In the genomic region with DNA sequence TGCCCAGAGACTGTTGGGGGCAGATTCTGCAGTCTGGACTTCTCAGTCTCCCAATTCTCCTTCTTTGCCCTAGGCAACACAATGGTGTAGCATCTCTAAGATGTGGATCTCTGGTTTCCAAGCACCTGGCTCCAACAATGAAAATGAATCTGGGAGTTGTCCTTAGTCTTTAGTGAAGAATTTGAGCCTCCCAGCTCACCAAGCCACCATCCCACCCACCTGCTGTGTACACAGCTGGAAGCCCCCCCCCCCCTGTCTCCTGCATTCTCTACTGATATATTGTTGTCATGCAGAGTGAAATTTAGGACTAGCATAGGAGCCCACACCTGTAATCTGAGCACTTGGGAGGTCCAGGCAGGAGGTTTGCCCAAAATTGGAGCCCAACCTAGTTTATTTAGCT, we compare ENCODE assay signal across 27 mouse cellular contexts. TPM values are rescaled to one million over a fixed set of nuclear protein-coding genes. Genes with fewer than 3 reads are reported as not detected.
DNase-seq lines count a peak whose midpoint lies in the region; ATAC-seq and TF ChIP-seq lines count a peak whose summit lies in the region.
"Had no signal": no experiment of that assay in that cellular context is flagged by ENCODE, and none has a peak within 500 bp of the region (broad histone marks: within the 10 kb centered on the region; RNA-seq: fewer than 3 reads in every experiment).

No protein-coding gene starts in this region.

- no peak overlapping the region for H3K27ac ChIP-seq in kidney, embryonic 14.5 days (ENCODE audit: low read depth, low read length)
- H3K27ac ChIP-seq in ES-Bruce4 (ENCODE audit: insufficient read depth, low read length) = no peak overlapping the region
- H3K27ac ChIP-seq in ES-E14 (ENCODE audit: insufficient read depth, low read depth, low read length, poor library complexity, severe bottlenecking) = no peak overlapping the region
- H3K27ac ChIP-seq: embryonic facial prominence, embryonic 13.5 days; embryonic facial prominence, embryonic 15.5 days; forebrain, embryonic 10.5 days; forebrain, embryonic 12.5 days had no signal

- H3K27me3 ChIP-seq in kidney, embryonic 14.5 days (ENCODE audit: control insufficient read depth, insufficient read depth, low read length) = no peaks in the 10 kb centered on the region
- H3K27me3 ChIP-seq in ES-Bruce4 (ENCODE audit: control insufficient read depth, insufficient read depth, low read length, poor library complexity, severe bottlenecking) = no peaks in the 10 kb centered on the region
- H3K27me3 ChIP-seq: CH12.LX; embryonic facial prominence, embryonic 13.5 days; embryonic facial prominence, embryonic 15.5 days; forebrain, embryonic 12.5 days had no signal

- TF ChIP-seq EP300 in ES-Bruce4 (IDR thresholded peaks at IDR 0.05; ENCODE audit: insufficient read depth, low read depth, low read length) = peak; percentile 69; the same call in 1 of the 2 replicates

- H3K36me3 ChIP-seq in kidney, embryonic 14.5 days (ENCODE audit: control insufficient read depth, insufficient read depth, low read length) = no peaks in the 10 kb centered on the region
- H3K36me3 ChIP-seq in ES-Bruce4 (ENCODE audit: control insufficient read depth, insufficient read depth, low read length, poor library complexity, severe bottlenecking) = no peaks in the 10 kb centered on the region
- no peaks in the 10 kb centered on the region for H3K36me3 ChIP-seq in ES-E14 (ENCODE audit: control insufficient read depth, insufficient read depth, low read length, poor library complexity, severe bottlenecking)
- H3K36me3 ChIP-seq: embryonic facial prominence, embryonic 13.5 days; embryonic facial prominence, embryonic 15.5 days; forebrain, embryonic 10.5 days; forebrain, embryonic 12.5 days had no signal

- H3K9me3 ChIP-seq in kidney, embryonic 14.5 days (ENCODE audit: control insufficient read depth, low read length) = no peaks in the 10 kb centered on the region
- H3K9me3 ChIP-seq in ES-Bruce4 (replicated peaks; ENCODE audit: control insufficient read depth, insufficient read depth, low read length, poor library complexity, severe bottlenecking) (no peaks in the 10 kb centered on the region), ES-E14 (ENCODE audit: control insufficient read depth, insufficient read depth, low read depth, low read length) (no peaks in the 10 kb centered on the region)
- H3K9me3 ChIP-seq: embryonic facial prominence, embryonic 13.5 days; embryonic facial prominence, embryonic 15.5 days; forebrain, embryonic 10.5 days; forebrain, embryonic 12.5 days had no signal

- ATAC-seq in kidney, embryonic 14.5 days (ENCODE audit: low FRiP score, low TSS enrichment) = 0 out of 2 replicates have a peak, but pooled peaks have one; percentile 39
- ATAC-seq in granulocyte monocyte progenitor cell, adult 5-6 weeks (replicated peaks; ENCODE audit: poor library complexity, severe bottlenecking) = no peak
- ATAC-seq: CD4-positive, CD25-positive, alpha-beta regulatory T cell, adult 4 months; forebrain, embryonic 14.5 days; forebrain, embryonic 16.5 days had no signal

- H3K4me1 ChIP-seq in kidney, embryonic 14.5 days (ENCODE audit: control insufficient read depth, insufficient read depth, low read length) = 0 out of 2 replicates have a peak, but pooled peaks cover 3% of the 10 kb centered on the region
- H3K4me1 ChIP-seq in ES-Bruce4 (ENCODE audit: control insufficient read depth, insufficient read depth, low read length) (peaks cover 2% of the 10 kb centered on the region), ES-E14 (ENCODE audit: control insufficient read depth in 2 of 2, insufficient read depth in 2 of 2, low read length in 2 of 2, poor library complexity in 1 of 2) (peaks cover 0 to 4% of the 10 kb centered on the region in 2 experiments; a peak in 2 of 4 replicates)
- H3K4me1 ChIP-seq: forebrain, embryonic 12.5 days had no signal

- no peak overlapping the region for H3K9ac ChIP-seq in kidney, embryonic 14.5 days (ENCODE audit: low read depth, low read length)
- H3K9ac ChIP-seq in ES-Bruce4 (ENCODE audit: low read depth, poor library complexity, severe bottlenecking) (no peak overlapping the region), ES-E14 (ENCODE audit: insufficient read depth, low read depth, low read length, poor library complexity, severe bottlenecking) (no peak overlapping the region)
- H3K9ac ChIP-seq: embryonic facial prominence, embryonic 13.5 days; embryonic facial prominence, embryonic 15.5 days; forebrain, embryonic 12.5 days had no signal

- H3K4me2 ChIP-seq in kidney, embryonic 14.5 days (replicated peaks; ENCODE audit: low read depth, low read length) = no peak overlapping the region
- H3K4me2 ChIP-seq: embryonic facial prominence, embryonic 13.5 days; embryonic facial prominence, embryonic 15.5 days; forebrain, embryonic 12.5 days had no signal

- DNase-seq in kidney, postnatal 36 days = no peak
- peak; percentile 77 for DNase-seq in ES-E14 (ENCODE audit: low read depth, low spot score)
- peak; percentile 97 for DNase-seq in ZHBTc4 (ENCODE audit: low read depth, low spot score)
- no peak for DNase-seq in thymus, postnatal 36 days
- DNase-seq: adrenal gland, adult 2 months; adrenal gland, postnatal 10 days; adrenal gland, postnatal 25 days; B cell, adult 2 months; cerebellum, adult 11 months; cerebellum, adult 18-20 months; cerebellum, adult 8-10 months; cerebellum, adult 9-11 months; cerebellum, postnatal 14 days; cerebellum, postnatal 36 days; embryo, embryonic 11 days had no signal

- no peak for TF ChIP-seq POLR2A in ES-Bruce4 (IDR thresholded peaks at IDR 0.05; ENCODE audit: insufficient read depth, low read length)

- in situ Hi-C loops in ES-E14 (cut with MboI; ENCODE audit: low sequenced_read_pairs in 2 of 2, unreplicated experiment in 2 of 2) = no loop called here

- TF ChIP-seq CTCF in ES-Bruce4 (IDR thresholded peaks at IDR 0.05; ENCODE audit: low read depth, low read length) = no peak

- H3K4me3 ChIP-seq in kidney, embryonic 14.5 days (ENCODE audit: low read length) = no peak overlapping the region
- H3K4me3 ChIP-seq in ES-Bruce4 (ENCODE audit: low read depth, low read length) (no peak overlapping the region), ES-E14 (ENCODE audit: insufficient read depth in 1 of 2, low read depth in 1 of 2, low read length in 2 of 2, poor library complexity in 1 of 2, severe bottlenecking in 1 of 2) (no peak overlapping the region)
- H3K4me3 ChIP-seq: embryonic facial prominence, embryonic 13.5 days; embryonic facial prominence, embryonic 15.5 days; erythroblast, embryonic 14.5 days; forebrain, embryonic 10.5 days; forebrain, embryonic 12.5 days had no signal

TF ChIP-seq in ES-E14, 5 proteins besides CTCF, POLR2A, EP300 and RAD21:
- TF ChIP-seq CHD2 (IDR thresholded peaks at IDR 0.05; ENCODE audit: low read depth, low read length) = no peak
- TF ChIP-seq ZNF384 (IDR thresholded peaks at IDR 0.05; ENCODE audit: low read depth, low read length) = no peak
- no peak for TF ChIP-seq ZC3H11A (IDR thresholded peaks at IDR 0.05; ENCODE audit: borderline replicate concordance, low read depth, low read length)
- TF ChIP-seq HCFC1 (IDR thresholded peaks at IDR 0.05; ENCODE audit: borderline replicate concordance, insufficient read depth, low read length) = no peak
- TF ChIP-seq MAFK (IDR thresholded peaks at IDR 0.05; ENCODE audit: insufficient read depth, low read depth, low read length) = no peak
TF ChIP-seq in ES-E14: peak in this region for 0.

RNA-seq across cellular contexts. Expression of a gene that starts 14.2 kb away (rescaled TPM):
- polyA plus RNA-seq in kidney, embryonic 14.5 days (2014; fragmentation: Nextera tagmentation; extraction: Ambion mirVana) = 41.6 and 57.7 TPM in 2 replicates
- 5.6 and 11.5 TPM in 2 replicates for polyA plus RNA-seq in ES-Bruce4 (2011; ENCODE audit: insufficient read depth, insufficient read length, low read depth, missing spikeins)
- total RNA-seq in ES-E14 (2012; rRNA removed) = 41.0 and 45.6 TPM in 2 replicates
- total RNA-seq in granulocyte monocyte progenitor cell, adult 5-6 weeks (2014; fragmentation: Nextera tagmentation) = 25.6 and 48.0 TPM in 2 replicates
- 20.4 and 32.7 TPM in 2 replicates for total RNA-seq in granulocyte monocyte progenitor cell, adult 5-6 weeks (2017)

Comparison
In these comparisons a context has a peak if more than half of its experiments do, and no peak if none do; other contexts are left out.
1. DNase-seq: peak in ES-E14 (single experiment) and ZHBTc4 (single experiment); none in kidney, postnatal 36 days (0 of 2) and thymus, postnatal 36 days (0 of 2).